Mouse (Mus musculus) neural tube, embryonic 12.5 days (tissue): ENCODE measurements around the gene Polr2e. TPM values are rescaled to one million over a fixed set of nuclear protein-coding genes. Genes with fewer than 3 reads are reported as not detected.

Experiments used
- ATAC-seq: fragments of 200-750 bp; cut with Nextera tagmentation; 2 replicates; pipeline ENCODE4 v1.8.0; 2017; ENCODE audit warnings: low read depth, mild to moderate bottlenecking, moderate TSS enrichment, moderate library complexity; ENCODE audit not compliant: low FRiP score
- H3K27ac ChIP-seq: fragments of 300-500 bp; sonication (generic); 2 replicates; pipeline ENCODE4 v1.5.1; 2016
- H3K27me3 ChIP-seq: fragments of 300-500 bp; sonication (generic); replicated peaks from 2 replicates; pipeline ENCODE4 v1.6.1; 2016; ENCODE audit warnings: mild to moderate bottlenecking
- H3K36me3 ChIP-seq: fragments of 300-500 bp; sonication (generic); 2 replicates; pipeline ENCODE4 v1.6.1; 2016; ENCODE audit warnings: mild to moderate bottlenecking
- H3K4me1 ChIP-seq: fragments of 300-500 bp; sonication (generic); 2 replicates; pipeline ENCODE4 v1.6.1; 2016
- H3K4me2 ChIP-seq: fragments of 300-500 bp; sonication (generic); replicated peaks from 2 replicates; pipeline ENCODE4 v1.6.1; 2016; ENCODE audit warnings: mild to moderate bottlenecking
- H3K4me3 ChIP-seq: fragments of 300-500 bp; sonication (generic); 2 replicates; pipeline ENCODE4 v1.5.1; 2016
- H3K9ac ChIP-seq: fragments of 300-500 bp; sonication (generic); 2 replicates; pipeline ENCODE4 v1.6.1; 2016; ENCODE audit warnings: mild to moderate bottlenecking
- H3K9me3 ChIP-seq: fragments of 300-500 bp; sonication (generic); 2 replicates; pipeline ENCODE4 v1.6.1; 2016; ENCODE audit warnings: mild to moderate bottlenecking
- WGBS: fragments of 180-500 bp; shearing (Covaris S2); methylation state at CpG from one replicate; pipeline ENCODE4 v1.1.7; 2016; 5-methylcytosine and 5-hydroxymethylcytosine counted together
- polyA plus RNA-seq: library from polyadenylated mRNA; unstranded; fragments of >200 nt; fragmentation: Nextera tagmentation; extraction: Ambion mirVana; gene quantifications from 2 replicates; pipeline ENCODE4 v1.2.1, GENCODE M21; 2016

Gene Polr2e
- polyA plus RNA-seq, 1 experiment from 2014 or later: 160 TPM

GRCm38 (mm10) chr10:80027681-80028520, 11.7 kb downstream of the Polr2e start:
- no peak for ATAC-seq
- no peak overlapping the region for H3K4me2 ChIP-seq
- no peaks in the 10 kb centered on the region for H3K36me3 ChIP-seq
- no peaks in the 10 kb centered on the region for H3K4me1 ChIP-seq
- H3K27me3 ChIP-seq: no peaks in the 10 kb centered on the region
- WGBS: 72% methylated on average over 20 of the region's 20 CpGs
- H3K27ac ChIP-seq: no peak overlapping the region
- no peak overlapping the region for H3K9ac ChIP-seq
- H3K9me3 ChIP-seq: no peaks in the 10 kb centered on the region
- H3K4me3 ChIP-seq: no peak overlapping the region

DNA sequence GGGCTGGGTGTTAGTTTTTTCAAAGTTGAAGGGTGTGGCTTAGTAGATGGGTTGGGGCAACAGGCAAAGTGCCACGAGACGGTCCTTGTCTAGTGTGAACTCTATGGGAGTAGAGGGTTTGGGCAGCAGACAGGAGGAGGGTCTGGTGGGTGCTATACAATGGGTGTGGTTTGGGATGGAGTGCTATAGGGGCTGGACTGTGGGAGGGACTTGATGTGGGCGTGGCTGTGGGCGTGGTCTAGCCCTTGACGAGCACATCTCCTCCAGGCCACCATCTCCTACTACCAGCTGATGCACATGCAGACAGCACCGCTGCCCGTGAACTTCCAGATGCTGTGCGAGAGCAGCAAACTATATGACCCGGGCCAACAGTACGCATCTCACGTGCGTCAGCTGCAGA, 13.7 kb downstream of the Polr2e start:
- Histone ChIP-seq H3K27me3 (0 out of 2 replicates have a peak, but pooled peaks cover 5% of the 10 kb centered on the region), H3K4me1 (no peaks in the 10 kb centered on the region), H3K4me2 (no peak overlapping the region), H3K9ac (no peak overlapping the region), H3K27ac (no peak overlapping the region), H3K4me3 (no peak overlapping the region), H3K9me3 (no peaks in the 10 kb centered on the region), H3K36me3 (no peaks in the 10 kb centered on the region)
- no peak for ATAC-seq
- 55% methylated on average over 12 of the region's 12 CpGs for WGBS

- 76% methylated on average over 10 of the region's 10 CpGs for WGBS
These were observed 14.1 kb downstream of the Polr2e start for GRCm38 (mm10) chr10:80025463-80025862.

DNA sequence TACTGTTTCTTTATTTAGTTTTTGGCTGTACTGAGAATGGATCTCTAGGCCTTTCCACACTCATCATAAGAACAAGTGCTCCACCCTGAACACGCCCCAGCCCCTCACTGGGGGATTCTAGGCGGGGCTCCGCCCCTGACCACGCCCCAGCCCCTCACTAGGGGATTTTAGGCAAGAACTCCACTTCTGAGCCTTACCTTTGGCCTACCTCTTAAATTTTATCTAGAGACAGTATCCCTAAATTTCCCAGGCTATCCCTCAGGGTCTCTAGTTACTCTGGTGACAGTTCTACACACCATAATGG, 14.6 kb downstream of the Polr2e start:
- WGBS: 57% methylated on average over 4 of the region's 4 CpGs
- Histone ChIP-seq H3K36me3 (no peaks in the 10 kb centered on the region), H3K4me1 (no peaks in the 10 kb centered on the region), H3K9me3 (no peaks in the 10 kb centered on the region), H3K27ac (no peak overlapping the region), H3K4me3 (no peak overlapping the region), H3K9ac (no peak overlapping the region), H3K27me3 (peaks cover 12% of the 10 kb centered on the region; the same call in 1 of the 2 replicates), H3K4me2 (no peak overlapping the region)
- ATAC-seq: no peak

More at GRCm38 (mm10) chr10:80025463-80025862, 14.1 kb downstream of the Polr2e start:
- no peaks in the 10 kb centered on the region for H3K36me3 ChIP-seq
- ATAC-seq: no peak
- H3K4me1 ChIP-seq: no peaks in the 10 kb centered on the region
- no peak overlapping the region for H3K4me2 ChIP-seq
- H3K9ac ChIP-seq: no peak overlapping the region
- 0 out of 2 replicates have a peak, but pooled peaks cover 8% of the 10 kb centered on the region for H3K27me3 ChIP-seq
- H3K9me3 ChIP-seq: no peaks in the 10 kb centered on the region
- H3K4me3 ChIP-seq: no peak overlapping the region
- no peak overlapping the region for H3K27ac ChIP-seq

DNA sequence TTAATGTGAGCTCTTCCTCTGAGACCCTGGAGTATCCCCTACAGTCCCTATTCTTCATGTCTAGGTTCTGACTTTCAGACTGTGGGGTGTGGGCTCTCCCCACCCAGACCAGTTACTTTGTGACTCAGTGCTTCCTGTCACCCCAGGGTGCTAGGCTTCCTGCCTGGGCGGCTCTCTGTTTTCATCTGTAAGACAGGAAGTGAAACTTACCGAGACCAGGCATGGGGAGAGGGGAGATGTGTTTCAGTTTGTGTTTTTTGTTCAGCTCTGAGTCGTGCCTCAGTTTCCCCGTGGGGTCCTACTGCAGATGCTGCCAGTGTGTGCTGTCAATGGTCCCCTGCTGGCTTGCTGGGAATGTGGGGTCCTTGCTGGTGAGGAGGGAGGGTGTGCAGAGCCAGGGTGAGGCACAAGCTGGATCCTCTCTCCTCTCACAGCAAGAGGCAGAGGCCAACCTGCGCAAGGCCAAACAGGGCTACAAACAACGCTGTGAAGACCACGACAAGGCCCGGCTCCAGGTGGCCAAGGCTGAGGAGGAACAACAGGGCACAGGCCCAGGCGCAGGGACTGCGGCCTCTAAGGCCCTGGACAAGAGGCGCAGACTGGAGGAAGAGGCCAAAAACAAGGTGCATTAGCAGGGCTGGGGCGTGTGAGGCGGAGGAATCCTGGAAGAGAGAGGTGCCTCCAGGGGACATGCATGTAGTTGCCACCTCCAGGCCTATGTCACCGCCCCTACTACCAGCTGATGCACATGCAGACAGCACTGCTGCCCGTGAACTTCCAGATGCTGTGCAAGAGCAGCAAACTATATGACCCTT, 15.2 kb downstream of the Polr2e start:
- no peak for ATAC-seq
- Histone ChIP-seq H3K27ac (no peak overlapping the region), H3K4me3 (no peak overlapping the region), H3K4me1 (peaks cover 4% of the 10 kb centered on the region; the same call in 1 of the 2 replicates), H3K27me3 (peaks cover 17% of the 10 kb centered on the region), H3K9me3 (no peaks in the 10 kb centered on the region), H3K36me3 (no peaks in the 10 kb centered on the region), H3K9ac (0 out of 2 replicates have a peak overlapping the region, but pooled peaks have one; percentile 26), H3K4me2 (0 out of 2 replicates have a peak overlapping the region, but pooled peaks have one; percentile 2)
- 75% methylated on average over 15 of the region's 15 CpGs for WGBS

- no peak overlapping the region for H3K9ac ChIP-seq
- H3K9me3 ChIP-seq: no peaks in the 10 kb centered on the region
- H3K4me1 ChIP-seq: peaks cover 10% of the 10 kb centered on the region
- no peak for ATAC-seq
- no peak overlapping the region for H3K4me3 ChIP-seq
- peaks cover 24% of the 10 kb centered on the region for H3K27me3 ChIP-seq
- H3K27ac ChIP-seq: no peak overlapping the region
- no peak overlapping the region for H3K4me2 ChIP-seq
- no peaks in the 10 kb centered on the region for H3K36me3 ChIP-seq
- WGBS: 87% methylated on average over 5 of the region's 5 CpGs
These were observed 15.8 kb downstream of the Polr2e start for GRCm38 (mm10) chr10:80023758-80024157.

DNA sequence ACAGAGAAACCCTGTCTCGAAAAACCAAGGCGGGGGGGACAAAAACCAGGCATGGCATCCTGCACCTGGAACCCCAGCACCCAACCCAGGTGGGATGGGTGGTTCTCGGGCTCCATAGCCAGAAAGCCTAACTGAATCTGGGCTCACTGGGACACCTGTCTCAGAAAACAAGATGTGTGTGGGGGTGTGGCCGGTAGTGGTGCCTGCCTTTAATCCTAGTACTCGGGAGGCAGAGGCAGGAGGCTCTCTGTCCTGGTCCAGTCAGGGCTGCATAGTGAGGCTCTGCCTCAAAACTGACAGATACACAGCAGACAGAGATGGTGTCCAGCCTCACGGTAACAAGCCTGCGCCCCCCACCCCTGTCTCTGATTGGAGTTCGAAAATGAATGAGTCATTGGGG, 16.8 kb downstream of the Polr2e start:
- H3K9me3 ChIP-seq: no peaks in the 10 kb centered on the region
- peaks cover 10% of the 10 kb centered on the region for H3K4me1 ChIP-seq
- H3K4me3 ChIP-seq: no peak overlapping the region
- H3K27me3 ChIP-seq: peaks cover 29% of the 10 kb centered on the region
- no peak overlapping the region for H3K4me2 ChIP-seq
- H3K36me3 ChIP-seq: no peaks in the 10 kb centered on the region
- H3K9ac ChIP-seq: no peak overlapping the region
- 94% methylated on average over 8 of the region's 8 CpGs for WGBS
- H3K27ac ChIP-seq: no peak overlapping the region
- no peak for ATAC-seq

- Histone ChIP-seq H3K27ac (no peak overlapping the region), H3K9me3 (no peaks in the 10 kb centered on the region), H3K4me2 (no peak overlapping the region), H3K9ac (no peak overlapping the region), H3K4me3 (no peak overlapping the region), H3K36me3 (no peaks in the 10 kb centered on the region), H3K27me3 (peaks cover 35% of the 10 kb centered on the region), H3K4me1 (peaks cover 10% of the 10 kb centered on the region)
- WGBS: 92% methylated on average over 12 of the region's 12 CpGs
- no peak for ATAC-seq
These were observed 17.4 kb downstream of the Polr2e start for GRCm38 (mm10) chr10:80022164-80022563.

GRCm38 (mm10) chr10:80021320-80021641, 18.3 kb downstream of the Polr2e start:
- Histone ChIP-seq H3K36me3 (no peaks in the 10 kb centered on the region), H3K27me3 (peaks cover 43% of the 10 kb centered on the region), H3K9ac (no peak overlapping the region), H3K4me3 (no peak overlapping the region), H3K4me2 (no peak overlapping the region), H3K27ac (no peak overlapping the region), H3K9me3 (no peaks in the 10 kb centered on the region), H3K4me1 (peaks cover 10% of the 10 kb centered on the region)
- 91% methylated on average over 13 of the region's 13 CpGs for WGBS
- ATAC-seq: no peak

- WGBS: 87% methylated on average over 18 of the region's 18 CpGs
- H3K27ac ChIP-seq: no peak overlapping the region
- H3K9ac ChIP-seq: no peak overlapping the region
- ATAC-seq: no peak
- peak overlapping the region; percentile 40; the same call in 1 of the 2 replicates for H3K4me2 ChIP-seq
- H3K4me3 ChIP-seq: no peak overlapping the region
- H3K36me3 ChIP-seq: no peaks in the 10 kb centered on the region
- H3K9me3 ChIP-seq: no peaks in the 10 kb centered on the region
- H3K4me1 ChIP-seq: peaks cover 10% of the 10 kb centered on the region
- peaks cover 49% of the 10 kb centered on the region for H3K27me3 ChIP-seq
These were observed 18.8 kb downstream of the Polr2e start for GRCm38 (mm10) chr10:80020603-80021319.

DNA sequence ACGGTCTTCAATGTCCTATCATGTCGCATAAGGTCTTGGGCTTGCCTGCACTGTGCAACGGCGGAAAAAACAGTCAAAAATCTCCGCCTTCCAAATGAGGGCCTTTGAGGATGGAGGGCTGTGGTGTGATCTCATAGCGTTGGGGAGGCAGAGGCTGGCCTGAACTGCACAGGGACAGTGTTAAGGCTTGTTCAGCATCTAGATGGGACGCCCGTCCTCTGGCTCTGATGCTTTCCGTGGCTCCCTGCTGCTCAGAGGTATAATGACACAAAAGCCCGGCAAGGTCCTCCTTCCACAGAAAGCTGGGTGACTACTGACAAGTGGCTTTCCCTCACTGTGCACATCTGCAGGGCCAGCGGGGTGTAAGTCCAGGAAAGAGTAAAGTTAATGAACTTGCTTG, 19.4 kb downstream of the Polr2e start:
- peaks cover 54% of the 10 kb centered on the region for H3K27me3 ChIP-seq
- no peaks in the 10 kb centered on the region for H3K9me3 ChIP-seq
- ATAC-seq: no peak
- H3K4me3 ChIP-seq: no peak overlapping the region
- H3K4me1 ChIP-seq: peaks cover 10% of the 10 kb centered on the region
- H3K9ac ChIP-seq: no peak overlapping the region
- H3K36me3 ChIP-seq: no peaks in the 10 kb centered on the region
- 23% methylated on average over 11 of the region's 11 CpGs for WGBS
- H3K27ac ChIP-seq: no peak overlapping the region
- peak overlapping the region; percentile 40 for H3K4me2 ChIP-seq
